Mouse (Mus musculus): ENCODE measurements around the gene 1700001O22Rik.
A peak's percentile ranks its signal among the peaks of the same experiment; 100 is the strongest.

Gene 1700001O22Rik

GRCm38 (mm10) chr2:30779241-30779640 lies 24.2 kb downstream of the 1700001O22Rik start:
- no peak for DNase-seq (ENCODE audit: low spot score in 2 of 2)

GRCm38 (mm10) chr2:30778235-30778634 lies 25.2 kb downstream of the 1700001O22Rik start:
- no peak for DNase-seq (ENCODE audit: low spot score in 2 of 2)

- no peak for DNase-seq (ENCODE audit: low spot score in 2 of 2)
Measured at GRCm38 (mm10) chr2:30777266-30777665, 26.2 kb downstream of the 1700001O22Rik start.

DNA sequence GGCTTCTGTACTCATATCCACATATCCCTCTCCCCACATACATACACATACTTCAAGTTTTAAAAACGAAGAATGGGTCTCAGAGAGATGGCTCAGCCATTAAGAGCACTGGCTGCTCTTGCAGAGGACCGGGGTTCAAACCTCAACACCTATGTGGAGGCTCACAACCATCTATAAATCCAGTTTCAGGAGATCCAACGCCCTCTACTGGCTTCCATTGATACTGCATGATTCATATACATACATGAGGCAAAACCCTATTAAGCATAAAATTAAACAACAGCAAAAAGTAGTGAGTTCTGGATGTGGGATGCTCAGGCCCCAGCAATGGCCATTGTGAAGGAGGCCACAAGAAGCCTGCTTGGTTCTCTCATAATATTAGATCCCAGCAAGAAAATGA lies 27.5 kb downstream of the 1700001O22Rik start:
- DNase-seq (ENCODE audit: low spot score in 2 of 2), result no peak

DNA sequence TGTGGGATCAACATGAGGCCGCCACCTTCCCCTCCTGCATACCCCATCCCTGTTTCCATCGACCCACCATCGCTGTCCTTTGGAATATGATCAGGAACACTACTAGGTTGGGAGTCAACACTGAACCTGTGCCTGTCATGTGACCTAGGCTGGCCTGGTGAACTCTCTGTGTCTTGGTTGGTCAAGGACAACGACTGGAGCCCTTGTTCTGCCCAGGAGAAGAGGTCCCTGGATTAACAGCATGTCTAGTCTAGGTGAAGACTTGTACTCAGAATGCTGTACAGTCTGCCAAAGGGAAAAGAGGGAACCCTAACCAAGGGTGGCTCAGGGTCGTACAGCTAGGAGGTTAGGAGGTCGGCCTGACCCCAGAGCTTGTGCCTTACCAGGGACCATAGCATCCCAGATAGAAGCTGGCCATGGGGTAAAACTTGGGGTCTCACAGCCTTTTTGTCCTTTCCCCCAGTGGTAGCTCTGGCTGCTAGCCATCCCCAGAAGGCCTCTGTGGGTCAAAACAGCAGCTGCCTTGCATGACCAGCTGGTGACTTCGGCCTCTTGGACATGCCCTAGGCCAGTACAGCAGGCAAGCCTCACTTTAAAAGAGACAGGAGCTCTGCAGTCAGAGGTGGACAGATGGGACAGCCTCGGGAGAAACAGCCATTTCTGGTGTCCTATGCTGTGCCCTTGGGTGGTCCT lies 30.0 kb downstream of the 1700001O22Rik start:
- no peak for DNase-seq (ENCODE audit: low spot score in 2 of 2)

DNA sequence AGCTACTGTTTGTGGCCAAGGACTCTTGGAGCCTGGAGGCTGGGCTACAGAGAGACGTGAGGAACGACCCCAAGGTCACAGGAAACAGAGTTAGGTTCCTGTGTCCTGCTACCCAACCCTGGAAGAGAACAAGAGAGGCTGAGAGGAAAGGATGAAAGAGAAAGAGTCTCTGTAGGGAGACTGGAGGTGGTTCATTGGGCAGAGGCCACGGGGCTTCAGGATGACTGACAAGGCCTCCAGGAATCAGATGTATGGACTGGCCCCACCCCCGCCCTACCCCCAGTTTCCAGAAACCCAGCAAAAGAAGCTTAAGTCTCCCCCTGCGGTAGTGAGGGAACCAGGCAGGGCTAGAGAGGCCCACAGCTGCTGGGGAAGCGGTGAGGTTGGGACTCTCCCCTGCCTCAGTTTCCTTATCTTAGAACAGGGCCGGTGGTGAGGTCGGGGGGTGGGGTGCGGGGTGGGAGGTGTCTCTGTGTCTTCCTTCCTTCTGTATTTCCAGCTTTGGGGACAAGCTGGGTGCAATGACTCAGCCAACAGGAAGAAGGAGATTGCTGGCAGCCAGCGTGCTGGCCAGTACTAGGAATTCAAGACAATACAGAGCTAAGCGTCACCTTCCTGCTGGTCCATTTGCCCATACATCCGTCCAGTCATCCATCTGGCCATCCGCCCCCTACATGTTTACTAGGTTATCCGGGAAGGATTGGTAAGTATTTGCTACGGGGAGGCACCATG lies 30.7 kb downstream of the 1700001O22Rik start:
- DNase-seq (ENCODE audit: low spot score in 2 of 2), result no peak

GRCm38 (mm10) chr2:30771806-30772460 lies 31.5 kb downstream of the 1700001O22Rik start:
- peak in 1 of 2 experiments; percentile 61 for DNase-seq (ENCODE audit: low spot score in 2 of 2)

DNA sequence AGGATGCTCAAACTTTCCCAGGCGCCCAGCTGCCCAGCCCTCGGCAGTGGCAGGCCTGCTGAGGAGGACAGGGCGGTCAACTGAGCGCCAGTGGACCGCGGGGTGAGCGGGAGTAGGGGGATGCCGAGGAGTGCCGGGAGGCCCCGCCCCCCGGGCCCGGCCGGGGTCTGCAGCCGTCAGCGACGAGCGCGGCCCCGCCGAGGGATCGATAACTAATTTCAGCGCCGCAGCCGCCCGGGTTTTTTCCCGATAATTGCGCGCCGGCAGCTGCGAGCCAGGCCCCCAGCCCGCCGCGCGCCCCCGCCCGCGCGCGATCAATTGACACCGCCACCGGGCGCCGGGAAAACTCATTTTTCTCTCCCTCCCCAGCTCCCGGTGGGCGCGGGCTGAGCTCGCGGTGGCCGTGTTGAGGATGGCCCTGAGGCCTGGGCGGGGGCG lies 32.1 kb downstream of the 1700001O22Rik start:
- no peak for DNase-seq (ENCODE audit: low spot score in 2 of 2)

GRCm38 (mm10) chr2:30769187-30769586 lies 34.3 kb downstream of the 1700001O22Rik start:
- DNase-seq (ENCODE audit: low spot score in 2 of 2), result no peak

GRCm38 (mm10) chr2:30768529-30768928 lies 34.9 kb downstream of the 1700001O22Rik start:
- DNase-seq (ENCODE audit: low spot score in 2 of 2), result no peak

DNA sequence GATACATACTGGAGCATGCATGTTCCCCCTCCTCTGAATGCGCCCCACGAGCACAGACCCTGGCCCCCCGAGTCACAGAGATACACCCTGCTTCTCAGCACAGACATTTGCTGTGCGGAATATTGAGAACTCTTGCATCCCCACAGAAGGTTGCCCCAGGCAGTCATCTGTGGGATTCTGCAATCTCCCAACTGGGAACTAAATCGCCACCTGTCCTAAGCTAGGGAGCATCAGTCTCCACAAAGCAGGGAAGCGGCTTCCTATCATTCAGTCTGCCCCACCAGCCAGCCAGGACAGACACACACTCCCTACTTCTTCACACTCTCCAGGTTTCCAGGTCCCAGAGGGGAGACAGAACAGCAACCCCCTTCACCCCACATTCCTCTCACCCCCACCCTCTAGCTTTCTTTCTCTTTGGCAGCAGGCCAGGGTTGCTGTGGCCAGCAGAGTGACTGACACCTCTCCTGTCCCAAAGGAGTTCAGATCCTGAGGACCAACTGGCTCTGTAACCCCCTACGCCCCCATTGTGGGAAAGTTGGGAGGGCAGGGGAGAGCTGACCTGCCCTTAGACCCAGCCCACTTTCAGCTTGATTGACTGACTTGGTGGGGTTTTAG lies 35.7 kb downstream of the 1700001O22Rik start:
- no peak for DNase-seq (ENCODE audit: low spot score in 2 of 2)

DNA sequence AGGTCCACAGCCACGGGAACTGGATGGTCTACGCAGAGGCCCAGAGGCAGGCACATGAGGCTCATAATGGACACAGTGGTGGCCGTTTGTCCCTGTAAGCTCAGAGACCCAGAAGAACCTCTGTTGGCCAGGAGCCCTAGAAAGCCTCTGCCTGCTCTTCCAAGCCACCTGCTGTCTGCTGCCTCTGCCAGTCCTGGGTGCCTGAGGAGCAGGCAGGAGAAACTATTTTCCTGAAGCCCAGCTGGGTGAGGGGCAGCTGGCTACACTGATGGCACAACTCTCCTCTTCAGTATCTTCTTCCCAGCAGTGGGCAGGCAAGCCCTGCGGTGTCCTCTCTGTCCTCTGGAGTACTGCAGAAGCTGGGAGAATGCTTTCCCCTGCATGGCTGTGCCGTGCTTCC lies 37.0 kb downstream of the 1700001O22Rik start:
- DNase-seq (ENCODE audit: low spot score in 2 of 2), result no peak

GRCm38 (mm10) chr2:30760706-30761105 lies 42.8 kb downstream of the 1700001O22Rik start:
- DNase-seq (ENCODE audit: low spot score in 2 of 2), result no peak

DNA sequence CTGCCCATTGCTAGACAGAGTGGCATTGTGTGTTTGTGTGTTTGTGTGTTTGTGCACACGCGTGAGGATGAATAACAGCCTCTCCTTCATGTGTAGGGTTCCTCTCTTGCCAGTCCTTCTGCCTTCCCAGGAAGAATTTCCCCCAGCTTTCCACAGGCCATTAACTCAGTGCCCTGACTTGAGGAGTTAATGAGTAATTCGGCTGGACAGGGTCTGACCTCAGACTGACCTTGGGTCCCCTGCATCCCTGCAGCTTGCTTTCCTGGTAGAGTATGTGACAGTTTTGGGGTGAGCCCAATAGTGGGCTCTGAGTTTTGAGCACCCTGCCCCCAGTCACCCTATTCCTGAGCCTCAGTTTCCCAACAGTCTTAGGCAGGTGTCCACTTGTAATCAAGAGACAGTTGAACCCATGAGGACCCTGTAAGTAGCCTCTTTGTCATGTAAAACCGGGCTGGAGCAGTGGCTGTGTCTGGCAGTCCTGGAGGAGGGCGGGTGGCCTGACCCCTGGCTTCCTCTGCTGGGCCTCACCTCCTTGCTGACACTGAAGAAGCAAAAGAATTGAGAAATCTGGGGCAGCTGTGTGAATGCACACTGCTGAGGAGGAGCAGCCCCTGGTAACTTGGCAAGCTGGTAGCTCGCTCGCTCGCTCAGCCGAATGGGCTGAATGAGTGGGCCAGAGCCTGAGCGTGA lies 43.5 kb downstream of the 1700001O22Rik start:
- DNase-seq (ENCODE audit: low spot score in 2 of 2), result no peak

GRCm38 (mm10) chr2:30759442-30759841 lies 44.0 kb downstream of the 1700001O22Rik start:
- no peak for DNase-seq (ENCODE audit: low spot score in 2 of 2)

DNA sequence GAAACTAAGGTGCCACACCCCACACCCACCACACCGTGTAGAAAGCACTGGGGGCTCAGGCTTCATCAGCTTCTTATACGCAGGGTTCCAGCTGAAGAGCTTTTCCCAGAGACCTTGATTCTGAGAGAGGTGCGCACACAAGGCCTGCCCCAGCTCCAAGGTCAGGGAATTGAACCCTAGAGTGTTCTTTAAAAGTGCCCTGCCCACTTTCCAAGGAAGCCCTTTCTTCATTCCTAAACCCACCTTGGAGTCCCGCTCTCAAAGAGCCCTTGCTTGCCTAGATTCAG lies 44.4 kb downstream of the 1700001O22Rik start:
- no peak for DNase-seq (ENCODE audit: low spot score in 2 of 2)

DNA sequence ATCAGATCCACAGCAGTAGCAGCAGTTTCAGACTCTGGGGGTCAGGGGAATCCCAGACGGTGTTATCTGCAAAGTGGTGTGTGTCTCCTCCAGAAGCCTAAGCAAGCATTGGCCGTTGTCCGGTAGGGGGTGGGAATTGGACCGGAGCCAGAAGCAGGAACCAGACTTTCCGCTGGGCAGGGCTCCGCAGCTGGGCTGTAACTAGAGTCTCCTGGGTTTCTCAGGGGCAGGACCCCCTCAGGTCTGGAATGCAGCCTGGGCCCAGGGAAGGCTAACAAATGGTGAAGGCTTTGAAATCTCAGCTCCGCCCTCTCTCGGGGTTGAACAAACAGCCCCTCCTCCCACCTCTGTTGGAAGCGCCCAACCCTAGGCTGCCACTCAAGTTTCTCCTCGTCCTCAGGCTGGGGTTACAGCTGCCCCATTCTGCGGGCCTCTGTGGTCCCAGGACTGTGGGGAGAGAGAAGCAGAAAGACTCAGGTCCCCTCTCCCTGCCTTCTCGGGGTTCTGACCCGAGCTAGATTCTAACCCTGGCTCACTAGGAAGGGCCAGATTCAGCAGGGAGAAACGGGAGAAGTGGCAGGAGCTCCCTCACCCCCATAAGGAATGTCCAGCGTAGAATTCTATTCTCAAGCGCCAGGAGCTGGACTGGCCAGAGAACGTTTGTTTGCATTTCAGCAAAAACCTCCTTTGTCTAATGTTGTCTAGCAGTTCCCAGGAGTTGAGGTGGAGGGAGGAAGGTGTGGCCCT lies 44.9 kb downstream of the 1700001O22Rik start:
- peak; percentile 79 to 88 for DNase-seq (ENCODE audit: low spot score in 2 of 2)

GRCm38 (mm10) chr2:30756962-30757715 lies 46.3 kb downstream of the 1700001O22Rik start:
- no peak for DNase-seq (ENCODE audit: low spot score in 2 of 2)

GRCm38 (mm10) chr2:30755985-30756765 lies 47.3 kb downstream of the 1700001O22Rik start:
- no peak for DNase-seq (ENCODE audit: low spot score in 2 of 2)

GRCm38 (mm10) chr2:30754831-30755230 lies 48.6 kb downstream of the 1700001O22Rik start:
- no peak for DNase-seq (ENCODE audit: low spot score in 2 of 2)

Measured in urinary bladder, postnatal 36 days (tissue).